Mouse (Mus musculus) spleen, adult 12 weeks (tissue): ENCODE data around the gene Olfr921.

Experiments used
- DNase-seq: peaks from one replicate; pipeline ENCODE4 v3.0.0; 2022; ENCODE audit warnings: low spot score

Olfr921 gene

GRCm38 (mm10) chr9:38772768-38773167 lies at the start of gene Olfr921:
Gene Olfr921 (plus strand): TSS chr9:38773068.
- DNase-seq: no peak

GRCm38 (mm10) chr9:38724044-38724443 lies 48.8 kb upstream of the Olfr921 start:
- no peak for DNase-seq

GRCm38 (mm10) chr9:38728218-38728617 lies 44.6 kb upstream of the Olfr921 start:
- no peak for DNase-seq

- DNase-seq: no peak
Measured at GRCm38 (mm10) chr9:38741408-38741807, 31.5 kb upstream of the Olfr921 start.

GRCm38 (mm10) chr9:38744619-38745315 lies 28.1 kb upstream of the Olfr921 start:
- DNase-seq: no peak

- DNase-seq: no peak
Measured at GRCm38 (mm10) chr9:38751999-38752398, 20.9 kb upstream of the Olfr921 start, which contains the start of gene Olfr920. Gene Olfr920 (plus strand): TSS chr9:38752299.

GRCm38 (mm10) chr9:38792689-38793088 lies 19.8 kb downstream of the Olfr921 start:
- DNase-seq: no peak

- DNase-seq: no peak
Measured at GRCm38 (mm10) chr9:38805696-38806095, 32.8 kb downstream of the Olfr921 start.

- no peak for DNase-seq
Measured at GRCm38 (mm10) chr9:38814314-38814713, 41.4 kb downstream of the Olfr921 start, which contains the start of gene Olfr922. Gene Olfr922 (plus strand): TSS chr9:38814614.

GRCm38 (mm10) chr9:38815458-38815986 lies 42.7 kb downstream of the Olfr921 start:
- no peak for DNase-seq

DNA sequence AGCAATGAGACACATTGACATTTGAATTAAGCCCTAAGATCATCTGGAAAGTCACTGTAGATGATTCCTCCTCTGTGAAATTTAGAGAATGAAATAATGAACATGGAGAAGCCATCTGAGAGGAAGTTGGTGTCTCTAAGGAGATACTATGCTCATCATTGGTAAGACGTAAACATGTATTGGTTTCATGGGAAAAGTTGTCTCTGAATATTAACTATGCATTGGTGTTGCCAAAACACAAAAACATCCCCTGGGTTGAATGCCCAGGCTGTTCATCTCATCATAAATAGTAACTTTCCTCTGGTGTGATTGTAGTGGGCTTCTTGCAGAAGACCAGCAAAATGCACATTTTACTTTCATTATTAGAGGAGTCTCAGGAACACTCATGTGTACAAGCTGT lies 53.4 kb downstream of the Olfr921 start, which contains the start of gene Olfr923:
Gene Olfr923 (plus strand): TSS at position 301 of the 400 bp plus-strand sequence.
- no peak for DNase-seq
